Comparison of ENCODE assay signal across 25 mouse cellular contexts in the genomic region with DNA sequence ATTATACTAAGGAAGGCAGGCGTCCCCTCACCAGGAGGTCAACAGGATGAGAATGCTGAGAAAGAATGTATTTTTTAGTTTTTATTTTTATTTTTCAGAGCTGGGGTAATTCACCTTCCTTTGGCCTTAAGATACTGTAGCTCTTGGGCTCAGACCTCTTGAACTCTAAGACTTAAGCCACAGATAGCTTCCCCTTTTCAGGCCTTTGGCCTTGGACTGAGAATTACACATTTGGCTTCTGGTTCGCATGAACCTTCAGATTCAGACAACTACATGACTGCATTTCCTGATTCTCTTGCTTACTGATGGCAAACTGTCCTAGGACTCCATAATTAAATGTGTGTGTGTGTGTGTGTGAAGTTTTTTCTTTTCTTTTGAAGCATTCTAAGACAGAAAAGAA. TPM values are rescaled to one million over a fixed set of nuclear protein-coding genes. Genes with fewer than 3 reads are reported as not detected.
DNase-seq lines count a peak whose midpoint lies in the region; ATAC-seq and TF ChIP-seq lines count a peak whose summit lies in the region.
"Had no signal": no experiment of that assay in that cellular context is flagged by ENCODE, and none has a peak within 500 bp of the region (broad histone marks: within the 10 kb centered on the region; RNA-seq: fewer than 3 reads in every experiment).

No protein-coding gene starts in this region.

- no peak overlapping the region for H3K9ac ChIP-seq in forebrain, embryonic 13.5 days
- H3K9ac ChIP-seq: embryonic facial prominence, embryonic 13.5 days; embryonic facial prominence, embryonic 15.5 days; forebrain, embryonic 12.5 days; forebrain, embryonic 15.5 days; forebrain, postnatal 0 days had no signal

- no peak overlapping the region for H3K4me2 ChIP-seq in forebrain, embryonic 13.5 days
- H3K4me2 ChIP-seq: embryonic facial prominence, embryonic 13.5 days; embryonic facial prominence, embryonic 15.5 days; forebrain, embryonic 12.5 days; forebrain, embryonic 15.5 days had no signal

- ATAC-seq in common myeloid progenitor, adult 5-6 weeks (replicated peaks; ENCODE audit: low read depth, poor library complexity, severe bottlenecking) = peak; percentile 67; the same call in 1 of the 2 replicates
- ATAC-seq in forebrain, embryonic 13.5 days = no peak
- ATAC-seq: activated CD4-positive, CD25-positive, alpha-beta regulatory T cell, adult 4 months; forebrain, embryonic 15.5 days; forebrain, postnatal 0 days; Patski had no signal

- H3K4me3 ChIP-seq in gastrocnemius, adult 2 months = no peak overlapping the region
- no peak overlapping the region for H3K4me3 ChIP-seq in forebrain, embryonic 13.5 days
- H3K4me3 ChIP-seq: embryonic facial prominence, embryonic 13.5 days; embryonic facial prominence, embryonic 15.5 days; erythroblast, embryonic 14.5 days; forebrain, embryonic 10.5 days; forebrain, embryonic 12.5 days; forebrain, embryonic 15.5 days had no signal

- H3K27ac ChIP-seq in gastrocnemius, adult 2 months = peak overlapping the region; percentile 43; the same call in 1 of the 2 replicates
- no peak overlapping the region for H3K27ac ChIP-seq in forebrain, embryonic 13.5 days
- H3K27ac ChIP-seq: embryonic facial prominence, embryonic 13.5 days; embryonic facial prominence, embryonic 15.5 days; forebrain, embryonic 10.5 days; forebrain, embryonic 12.5 days; forebrain, embryonic 15.5 days had no signal

- TF ChIP-seq CTCF in gastrocnemius, adult 2 months (IDR thresholded peaks at IDR 0.05) = no peak

- 97% methylated on average over 2 of the region's 2 CpGs for WGBS in forebrain, embryonic 13.5 days

- no peaks in the 10 kb centered on the region for H3K27me3 ChIP-seq in forebrain, embryonic 13.5 days
- H3K27me3 ChIP-seq: embryonic facial prominence, embryonic 13.5 days; embryonic facial prominence, embryonic 15.5 days; forebrain, embryonic 12.5 days; forebrain, embryonic 15.5 days; Patski had no signal

- H3K4me1 ChIP-seq in forebrain, embryonic 13.5 days = no peaks in the 10 kb centered on the region
- H3K4me1 ChIP-seq: embryonic facial prominence, embryonic 13.5 days; embryonic facial prominence, embryonic 15.5 days; forebrain, embryonic 10.5 days; forebrain, embryonic 12.5 days; forebrain, embryonic 15.5 days had no signal

- intact Hi-C loops in gastrocnemius, adult 2 months (cut with DNase I) = no loop called here

- no peaks in the 10 kb centered on the region for H3K9me3 ChIP-seq in forebrain, embryonic 13.5 days (replicated peaks)
- H3K9me3 ChIP-seq: embryonic facial prominence, embryonic 13.5 days; embryonic facial prominence, embryonic 15.5 days; forebrain, embryonic 10.5 days; forebrain, embryonic 12.5 days; forebrain, embryonic 15.5 days had no signal

- DNase-seq in gastrocnemius, adult 2 months = no peak
- no peak for DNase-seq in gastrocnemius, adult 8-10 months (ENCODE audit: low spot score in 2 of 2)
- DNase-seq in 416B (ENCODE audit: low read depth) = peak; percentile 73
- DNase-seq in right cerebral cortex, postnatal 25 days = no peak
- DNase-seq: adrenal gland, adult 8-10 months; adrenal gland, postnatal 14 days; adrenal gland, postnatal 36 days; cerebellum, adult 11-12 months; cerebellum, adult 2 months; cerebellum, adult 9-10 months; cerebellum, postnatal 10 days; cerebellum, postnatal 25 days; embryo, embryonic 11 days; forebrain, postnatal 0 days had no signal

- no peaks in the 10 kb centered on the region for H3K36me3 ChIP-seq in forebrain, embryonic 13.5 days (ENCODE audit: poor library complexity, severe bottlenecking)
- H3K36me3 ChIP-seq: embryonic facial prominence, embryonic 13.5 days; embryonic facial prominence, embryonic 15.5 days; forebrain, embryonic 10.5 days; forebrain, embryonic 12.5 days; forebrain, embryonic 15.5 days had no signal

RNA-seq across cellular contexts. Expression of gene Spa17, which starts 14.9 kb away (rescaled TPM):
- 1 to 10 TPM; 3.1 to 4.1 TPM for total RNA-seq in gastrocnemius, adult 2 months (2021)
- 1 to 10 TPM; 1.6 to 3.1 (median 2.2) TPM for total RNA-seq in gastrocnemius, adult 8-10 months (2022)
- 5.9 and 15.3 TPM in 2 replicates for total RNA-seq in common myeloid progenitor, adult 5-6 weeks (2017)
- 13.1 and 15.9 TPM in 2 replicates for polyA plus RNA-seq in forebrain, embryonic 13.5 days (2015; fragmentation: Nextera tagmentation; extraction: Ambion mirVana)

RNA-seq across cellular contexts. Expression of gene Siae, which starts 43.1 kb away (rescaled TPM):
- total RNA-seq in gastrocnemius, adult 2 months (2021) = 1 to 10 TPM; 4.1 to 4.6 TPM
- 1 to 10 TPM; 3.5 to 5.0 (median 4.1) TPM for total RNA-seq in gastrocnemius, adult 8-10 months (2022)
- 11.8 and 12.2 TPM in 2 replicates for total RNA-seq in common myeloid progenitor, adult 5-6 weeks (2017)
- 7.0 and 8.3 TPM in 2 replicates for polyA plus RNA-seq in forebrain, embryonic 13.5 days (2015; fragmentation: Nextera tagmentation; extraction: Ambion mirVana)
- polyA plus RNA-seq: erythroblast, embryonic 14.5 days had no signal

RNA-seq across cellular contexts. Expression of gene Nrgn, which starts 45.9 kb away (rescaled TPM):
- total RNA-seq in gastrocnemius, adult 2 months (2021) = under 1 TPM; 0.23 to 0.42 TPM
- under 1 TPM; 0.44 to 0.67 (median 0.55) TPM for total RNA-seq in gastrocnemius, adult 8-10 months (2022)
- 17.1 and 36.8 TPM in 2 replicates for total RNA-seq in common myeloid progenitor, adult 5-6 weeks (2017)
- polyA plus RNA-seq in forebrain, embryonic 13.5 days (2015; fragmentation: Nextera tagmentation; extraction: Ambion mirVana) = 2.0 and 4.5 TPM in 2 replicates

RNA-seq across cellular contexts. Expression of gene Tbrg1, which starts 58.5 kb away (rescaled TPM):
- total RNA-seq in gastrocnemius, adult 2 months (2021) = 10 to 100 TPM; 29.3 to 31.7 TPM
- 10 to 100 TPM; 27.5 to 33.7 (median 28.8) TPM for total RNA-seq in gastrocnemius, adult 8-10 months (2022)
- 48.8 and 69.2 TPM in 2 replicates for total RNA-seq in common myeloid progenitor, adult 5-6 weeks (2017)
- polyA plus RNA-seq in forebrain, embryonic 13.5 days (2015; fragmentation: Nextera tagmentation; extraction: Ambion mirVana) = 92.9 and 99.1 TPM in 2 replicates

RNA-seq across cellular contexts. Expression of gene Vsig2, which starts 59.6 kb away (rescaled TPM):
- 1 to 10 TPM; 2.6 to 3.2 TPM for total RNA-seq in gastrocnemius, adult 2 months (2021)
- 1 to 10 TPM in 1 of 4 experiments, under 1 TPM in 3; 0.70 to 2.1 (median 0.78) TPM for total RNA-seq in gastrocnemius, adult 8-10 months (2022)
- total RNA-seq in common myeloid progenitor, adult 5-6 weeks (2017) = 0.50 TPM in 1 of 2 replicates, not detected in the other
- 0.26 and 0.42 TPM in 2 replicates for polyA plus RNA-seq in forebrain, embryonic 13.5 days (2015; fragmentation: Nextera tagmentation; extraction: Ambion mirVana)
- polyA plus RNA-seq: activated CD4-positive, CD25-positive, alpha-beta regulatory T cell, adult 4 months; embryonic facial prominence, embryonic 11.5 days; erythroblast, embryonic 14.5 days had no signal

Comparison
In these comparisons a context has a peak if more than half of its experiments do, and no peak if none do; other contexts are left out.
1. RNA of gene Nrgn, which starts 45.9 kb away (total RNA-seq): 17.1 to 36.8 TPM in common myeloid progenitor, adult 5-6 weeks; 0.44 to 0.67 TPM in gastrocnemius, adult 8-10 months and 0.23 to 0.42 TPM in gastrocnemius, adult 2 months; every median in the first group is over 10 times any median in the second.